Mouse (Mus musculus) liver, adult 2 months (tissue): ENCODE measurements around the gene Gatc.

Experiments
- CTCF ChIP-seq: fragments of 200-500 bp; IDR thresholded peaks from 2 replicates; pipeline ENCODE4 v1.5.1; 2011; ENCODE audit warnings: low read depth, low read length, control low read depth
- POLR2A ChIP-seq: fragments of 200-500 bp; IDR thresholded peaks from 2 replicates; pipeline ENCODE4 v1.6.1; 2011; ENCODE audit warnings: low read length, control low read depth; ENCODE audit not compliant: insufficient read depth; ENCODE audit errors: extremely low read depth

- TF ChIP-seq CTCF (no peak), POLR2A (no peak)
Observed at GRCm38 (mm10) chr5:115359438-115359837, 18.5 kb upstream of the Gatc start.
